Mouse (Mus musculus) hindbrain, embryonic 14.5 days (tissue): ENCODE data around the gene Klc1. TPM values are rescaled to one million over a fixed set of nuclear protein-coding genes. Genes with fewer than 3 reads are reported as not detected.

Source experiments
- ATAC-seq: fragments of 200-750 bp; cut with Nextera tagmentation; 2 replicates; pipeline ENCODE4 v1.8.0; 2017; ENCODE audit warnings: moderate number of reproducible peaks, mild to moderate bottlenecking, moderate TSS enrichment, moderate library complexity; ENCODE audit not compliant: low FRiP score
- DNase-seq: peaks from one replicate; pipeline ENCODE4 v3.0.0-alpha.2; 2015; ENCODE audit warnings: low spot score
- H3K27ac ChIP-seq: fragments of 300-500 bp; sonication (generic); 2 replicates; pipeline ENCODE4 v1.5.1; 2014; ENCODE audit warnings: mild to moderate bottlenecking, moderate library complexity
- H3K27me3 ChIP-seq: fragments of 300-500 bp; sonication (generic); 2 replicates; pipeline ENCODE4 v1.6.1; 2014; ENCODE audit warnings: mild to moderate bottlenecking, low read length, mixed read lengths; ENCODE audit not compliant: control insufficient read depth, insufficient read depth
- H3K36me3 ChIP-seq: fragments of 300-500 bp; sonication (generic); replicated peaks from 2 replicates; pipeline ENCODE4 v1.6.1; 2014; ENCODE audit not compliant: control insufficient read depth, insufficient read depth
- H3K4me1 ChIP-seq: fragments of 300-500 bp; sonication (generic); replicated peaks from 2 replicates; pipeline ENCODE4 v1.6.1; 2014; ENCODE audit warnings: antibody characterized with exemption, low read length, mixed read lengths; ENCODE audit not compliant: control insufficient read depth, insufficient read depth
- H3K4me2 ChIP-seq: fragments of 300-500 bp; sonication (generic); replicated peaks from 2 replicates; pipeline ENCODE4 v1.6.1; 2014; ENCODE audit warnings: mild to moderate bottlenecking, moderate library complexity
- H3K4me3 ChIP-seq: fragments of 300-500 bp; sonication (generic); replicated peaks from 2 replicates; pipeline ENCODE4 v1.5.1; 2014; ENCODE audit warnings: mild to moderate bottlenecking, low read length
- H3K9ac ChIP-seq: fragments of 300-500 bp; sonication (generic); 2 replicates; pipeline ENCODE4 v1.6.1; 2014
- H3K9me3 ChIP-seq: fragments of 300-500 bp; sonication (generic); 2 replicates; pipeline ENCODE4 v1.6.1; 2016; ENCODE audit warnings: low read length; ENCODE audit not compliant: control insufficient read depth
- WGBS: fragments of 180-500 bp; shearing (Covaris S2); extraction: QIAGEN DNeasy Blood & Tissue Kit; methylation state at CpG from one replicate; pipeline ENCODE4 v1.1.7; 2014; 5-methylcytosine and 5-hydroxymethylcytosine counted together
- polyA plus RNA-seq: library from polyadenylated mRNA; unstranded; fragments of >200 nt; fragmentation: Nextera tagmentation; extraction: Ambion mirVana; gene quantifications from 2 replicates; pipeline ENCODE4 v1.2.1, GENCODE M21; 2014

Gene Klc1
- polyA plus RNA-seq, 1 experiment from 2014 or later: 586 TPM

GRCm38 (mm10) chr12:111777919-111778318 is 19.3 kb downstream of the Klc1 start:
- H3K4me2 ChIP-seq: no peak overlapping the region
- no peak for ATAC-seq
- H3K36me3 ChIP-seq: peaks cover 99% of the 10 kb centered on the region
- H3K4me3 ChIP-seq: no peak overlapping the region
- DNase-seq: no peak
- H3K9ac ChIP-seq: no peak overlapping the region
- no peaks in the 10 kb centered on the region for H3K4me1 ChIP-seq
- H3K9me3 ChIP-seq: no peaks in the 10 kb centered on the region
- H3K27me3 ChIP-seq: no peaks in the 10 kb centered on the region
- H3K27ac ChIP-seq: no peak overlapping the region
- WGBS: 94% methylated on average over 13 of the region's 13 CpGs

GRCm38 (mm10) chr12:111779544-111779943 is 20.9 kb downstream of the Klc1 start:
- Histone ChIP-seq H3K4me2 (no peak overlapping the region), H3K4me3 (no peak overlapping the region), H3K27ac (no peak overlapping the region), H3K9ac (no peak overlapping the region), H3K9me3 (no peaks in the 10 kb centered on the region), H3K27me3 (no peaks in the 10 kb centered on the region), H3K36me3 (peaks cover 98% of the 10 kb centered on the region), H3K4me1 (no peaks in the 10 kb centered on the region)
- DNase-seq (no peak), ATAC-seq (no peak)
- WGBS: 94% methylated on average over 1 of the region's 1 CpGs

- WGBS: 77% methylated on average over 12 of the region's 15 CpGs
- Histone ChIP-seq H3K27ac (no peak overlapping the region), H3K27me3 (no peaks in the 10 kb centered on the region), H3K4me3 (no peak overlapping the region), H3K4me2 (no peak overlapping the region), H3K4me1 (no peaks in the 10 kb centered on the region), H3K36me3 (peaks cover 99% of the 10 kb centered on the region), H3K9ac (no peak overlapping the region), H3K9me3 (no peaks in the 10 kb centered on the region)
- no peak for ATAC-seq
- no peak for DNase-seq
These were observed 26.5 kb downstream of the Klc1 start for GRCm38 (mm10) chr12:111785174-111785573.

GRCm38 (mm10) chr12:111787015-111787414 is 28.4 kb downstream of the Klc1 start:
- WGBS: 94% methylated on average over 6 of the region's 6 CpGs

GRCm38 (mm10) chr12:111790090-111790489 is 31.4 kb downstream of the Klc1 start:
- Histone ChIP-seq H3K4me2 (no peak overlapping the region), H3K9ac (no peak overlapping the region), H3K9me3 (no peaks in the 10 kb centered on the region), H3K4me1 (no peaks in the 10 kb centered on the region), H3K4me3 (no peak overlapping the region), H3K27me3 (no peaks in the 10 kb centered on the region), H3K27ac (no peak overlapping the region), H3K36me3 (peaks cover 99% of the 10 kb centered on the region)
- DNase-seq: no peak
- WGBS: 97% methylated on average over 5 of the region's 5 CpGs
- ATAC-seq: no peak

More at GRCm38 (mm10) chr12:111787015-111787414, 28.4 kb downstream of the Klc1 start:
- no peak for ATAC-seq
- Histone ChIP-seq H3K9me3 (no peaks in the 10 kb centered on the region), H3K36me3 (peaks cover 99% of the 10 kb centered on the region), H3K4me2 (no peak overlapping the region), H3K27ac (no peak overlapping the region), H3K4me1 (no peaks in the 10 kb centered on the region), H3K4me3 (no peak overlapping the region), H3K27me3 (no peaks in the 10 kb centered on the region), H3K9ac (no peak overlapping the region)
- DNase-seq: no peak

GRCm38 (mm10) chr12:111790631-111791030 is 32.0 kb downstream of the Klc1 start:
- ATAC-seq (no peak), DNase-seq (no peak)
- H3K36me3 ChIP-seq: peaks cover 99% of the 10 kb centered on the region
- no peaks in the 10 kb centered on the region for H3K4me1 ChIP-seq
- no peak overlapping the region for H3K27ac ChIP-seq
- no peak overlapping the region for H3K4me3 ChIP-seq
- H3K9ac ChIP-seq: no peak overlapping the region
- H3K9me3 ChIP-seq: no peaks in the 10 kb centered on the region
- no peaks in the 10 kb centered on the region for H3K27me3 ChIP-seq
- no peak overlapping the region for H3K4me2 ChIP-seq
- 91% methylated on average over 7 of the region's 7 CpGs for WGBS

- Histone ChIP-seq H3K9ac (no peak overlapping the region), H3K27ac (peak overlapping the region; percentile 49; the same call in 1 of the 2 replicates), H3K9me3 (no peaks in the 10 kb centered on the region), H3K4me2 (no peak overlapping the region), H3K36me3 (peaks cover 99% of the 10 kb centered on the region), H3K4me3 (no peak overlapping the region), H3K27me3 (no peaks in the 10 kb centered on the region), H3K4me1 (no peaks in the 10 kb centered on the region)
- 79% methylated on average over 13 of the region's 13 CpGs for WGBS
- DNase-seq (no peak), ATAC-seq (no peak)
These were observed 32.9 kb downstream of the Klc1 start for GRCm38 (mm10) chr12:111791474-111792104.

- WGBS: 73% methylated on average over 20 of the region's 22 CpGs
These were observed 35.5 kb downstream of the Klc1 start for GRCm38 (mm10) chr12:111794102-111794501.

GRCm38 (mm10) chr12:111794526-111795179 is 36.0 kb downstream of the Klc1 start:
- Histone ChIP-seq H3K27me3 (no peaks in the 10 kb centered on the region), H3K36me3 (peaks cover 92% of the 10 kb centered on the region), H3K4me1 (no peaks in the 10 kb centered on the region), H3K9ac (no peak overlapping the region), H3K4me3 (no peak overlapping the region), H3K4me2 (no peak overlapping the region), H3K27ac (no peak overlapping the region), H3K9me3 (no peaks in the 10 kb centered on the region)
- ATAC-seq (no peak), DNase-seq (no peak)
- WGBS: 94% methylated on average over 18 of the region's 18 CpGs

More at GRCm38 (mm10) chr12:111794102-111794501, 35.5 kb downstream of the Klc1 start:
- no peaks in the 10 kb centered on the region for H3K27me3 ChIP-seq
- no peaks in the 10 kb centered on the region for H3K9me3 ChIP-seq
- ATAC-seq (no peak), DNase-seq (no peak)
- no peak overlapping the region for H3K27ac ChIP-seq
- H3K9ac ChIP-seq: no peak overlapping the region
- no peaks in the 10 kb centered on the region for H3K4me1 ChIP-seq
- H3K36me3 ChIP-seq: peaks cover 94% of the 10 kb centered on the region
- no peak overlapping the region for H3K4me3 ChIP-seq
- H3K4me2 ChIP-seq: no peak overlapping the region
